Mouse (Mus musculus) megakaryocyte-erythroid progenitor cell, adult 5-6 weeks (primary cell): ENCODE results near the gene Zbtb25. TPM values are rescaled to one million over a fixed set of nuclear protein-coding genes. Genes with fewer than 3 reads are reported as not detected.

Source experiments
- ATAC-seq: replicated peaks from 2 replicates; pipeline ENCODE4 v1.8.0; 2016; ENCODE audit warnings: mild to moderate bottlenecking, inconsistent platforms; ENCODE audit not compliant: severe bottlenecking, poor library complexity, low FRiP score, low TSS enrichment
- total RNA-seq, 2 experiments: library from RNA; stranded (forward) in 1 of 2; stranded (reverse) in 1 of 2; fragments of 200-1000, 215-1000 nt in 1 of 2; fragments of >200 nt in 1 of 2; fragmentation: Nextera tagmentation in 1 of 2; gene quantifications; 2 replicates each; pipeline ENCODE4 v1.2.3; 2014 to 2017

Zbtb25 gene
- total RNA-seq, 2 experiments from 2014 or later = 15.6 to 22.0 TPM

DNA sequence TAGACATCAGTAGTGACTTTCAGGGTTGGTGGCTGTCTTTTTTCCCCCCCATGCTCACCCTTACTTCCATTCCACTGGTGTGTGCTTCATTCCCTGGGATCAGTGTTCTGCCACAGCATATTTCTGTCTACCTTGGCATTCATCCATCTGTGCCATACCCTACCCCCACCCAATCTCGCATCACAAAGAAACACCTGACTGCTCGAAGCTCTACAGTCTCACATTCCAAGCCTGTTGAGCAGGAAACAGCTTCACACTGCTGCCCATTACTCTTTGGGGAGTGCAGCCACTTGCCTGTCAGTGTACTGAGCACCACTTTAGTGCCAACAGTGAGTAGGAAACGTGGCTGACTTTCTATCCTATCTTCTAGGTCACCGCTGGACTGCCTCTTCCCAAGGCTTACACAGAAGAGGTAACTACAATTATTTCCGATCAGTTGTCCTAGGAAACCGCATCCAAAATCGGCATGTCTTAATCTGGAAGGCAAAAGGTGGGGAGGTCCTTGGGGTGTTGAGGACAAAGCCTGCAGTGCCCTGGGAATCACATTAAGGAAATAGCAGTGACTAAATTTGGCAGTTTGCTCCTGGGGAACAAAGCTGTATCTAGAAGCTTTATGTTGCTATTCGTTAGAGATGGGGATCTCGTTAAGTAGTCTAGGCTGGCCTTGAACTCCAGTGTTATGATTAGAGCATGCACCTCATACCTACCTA, 62.4 kb downstream of the Zbtb25 start:
- no peak for ATAC-seq

DNA sequence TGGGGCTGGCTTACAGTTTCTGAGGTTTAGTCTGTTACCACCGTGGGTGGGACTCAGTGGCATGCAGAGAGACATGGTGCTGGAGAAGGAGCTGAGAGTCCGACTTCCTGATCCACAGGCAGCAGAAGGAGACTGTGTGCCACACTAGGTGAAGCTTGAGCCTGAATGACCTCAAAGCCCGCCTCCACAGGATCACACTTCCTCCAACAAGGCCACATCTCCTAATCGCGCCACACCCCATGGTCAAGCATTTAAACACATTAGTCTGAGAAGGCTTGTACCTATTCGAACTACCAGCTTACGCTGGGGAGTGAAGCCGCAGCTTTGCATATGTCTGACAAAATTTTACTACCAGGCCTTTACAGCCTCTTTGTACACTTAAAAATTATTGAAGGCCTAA, 64.3 kb downstream of the Zbtb25 start:
- no peak for ATAC-seq

DNA sequence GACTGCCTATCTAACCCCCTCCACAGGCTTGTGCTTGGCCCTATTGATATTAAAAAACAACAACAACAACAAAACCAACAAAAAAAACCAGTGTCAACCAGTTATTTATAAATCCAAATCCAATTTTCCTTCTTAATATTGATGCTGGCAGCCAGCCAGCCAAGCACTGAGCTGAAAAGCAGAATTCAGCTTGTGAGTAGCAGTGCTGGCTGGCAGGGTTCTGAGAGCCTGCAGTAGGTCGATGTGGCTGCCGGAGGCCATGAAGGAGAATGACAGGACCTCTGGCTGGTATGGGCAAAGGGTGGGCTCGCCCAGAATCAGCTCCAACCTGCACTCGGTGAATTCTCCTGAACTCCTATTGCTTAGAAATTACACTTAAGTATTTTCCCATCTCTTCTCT, 65.2 kb downstream of the Zbtb25 start:
- ATAC-seq = no peak

DNA sequence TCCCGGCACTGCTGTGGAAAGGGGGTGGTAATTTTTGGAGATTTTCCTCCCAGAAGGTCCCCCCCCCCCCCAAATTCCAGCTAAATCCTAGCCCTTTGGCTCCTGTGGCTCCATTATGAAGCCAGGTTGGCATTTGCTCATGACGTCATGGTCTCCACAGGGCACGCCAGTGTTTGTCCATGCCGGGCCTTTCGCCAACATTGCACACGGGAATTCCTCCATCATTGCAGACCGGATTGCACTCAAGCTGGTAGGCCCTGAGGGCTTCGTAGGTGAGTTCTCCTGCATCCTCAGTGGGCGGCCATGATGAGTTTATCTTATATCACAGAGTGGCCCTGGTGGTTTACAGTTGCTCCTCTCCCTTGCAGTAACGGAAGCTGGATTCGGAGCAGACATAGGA, 65.9 kb downstream of the Zbtb25 start:
- ATAC-seq = no peak

DNA sequence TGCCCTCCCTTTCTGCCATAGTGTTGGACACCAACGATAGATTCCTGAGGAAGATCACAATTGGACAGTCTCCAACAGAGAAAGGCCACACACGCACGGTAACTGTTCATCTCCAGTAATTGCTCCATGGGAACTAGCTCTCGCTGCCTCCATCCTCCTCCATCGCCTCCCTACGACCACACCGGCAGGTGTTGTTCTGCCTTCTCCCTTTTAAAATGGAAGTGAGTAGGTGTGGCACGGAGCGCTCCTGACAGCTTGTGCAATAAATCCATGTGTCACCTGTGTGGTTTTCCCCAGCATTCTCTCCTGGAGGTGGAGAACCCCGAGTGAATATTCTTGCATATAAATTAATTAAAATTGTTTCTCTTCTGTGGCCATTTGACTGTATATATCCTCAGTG, 69.0 kb downstream of the Zbtb25 start:
- ATAC-seq = no peak

DNA sequence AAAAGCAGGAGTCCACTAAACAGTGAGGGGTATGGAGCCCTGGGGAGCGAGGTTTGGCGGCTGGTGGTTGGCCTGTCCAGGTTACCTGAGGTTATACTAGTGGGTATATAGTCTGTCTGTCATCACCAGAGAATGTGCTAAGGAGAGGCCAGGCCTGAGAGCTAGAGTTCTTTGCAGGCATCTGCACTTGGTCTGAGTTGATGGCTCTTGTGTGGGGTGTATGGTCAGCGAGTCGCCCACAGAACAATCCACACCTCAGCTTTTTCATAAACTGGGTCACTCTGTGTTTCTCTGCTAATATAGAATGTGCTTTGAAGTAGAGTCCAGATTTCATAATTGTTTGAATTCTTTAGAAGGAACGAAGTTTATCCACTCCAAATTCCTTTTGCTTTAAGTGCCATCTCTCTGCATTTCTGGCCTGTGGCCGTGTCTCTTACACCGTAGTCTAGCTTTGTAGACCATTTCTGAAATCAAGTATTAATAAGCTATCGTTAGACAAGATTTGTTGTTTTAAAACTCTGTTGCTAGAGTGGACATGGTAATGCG, 70.0 kb downstream of the Zbtb25 start:
- ATAC-seq = no peak

DNA sequence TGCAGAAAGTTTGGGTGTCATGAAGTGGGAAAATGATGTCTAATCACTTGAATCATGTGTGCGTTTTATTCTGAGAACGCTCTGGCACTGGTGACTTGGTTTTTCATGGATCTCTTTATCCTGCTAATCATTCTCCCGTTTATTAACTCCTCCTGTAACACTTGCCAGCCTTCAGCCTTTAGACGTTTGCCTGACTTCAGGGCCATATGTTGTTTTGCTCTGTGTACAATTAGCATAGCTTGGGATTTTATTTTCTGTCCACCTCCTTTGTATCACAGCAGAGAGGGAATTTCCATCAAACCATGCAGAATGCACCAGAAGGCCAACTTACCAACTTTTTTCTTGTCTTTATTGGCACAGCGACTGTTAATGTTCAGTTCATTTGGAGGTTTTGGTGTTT, 71.6 kb downstream of the Zbtb25 start:
- no peak for ATAC-seq

Other genes starting within 250 kb of the Zbtb25 start
- not detected in 2 replicates for gene Esr2, start 192.3 kb downstream of the Zbtb25 start, total RNA-seq (2014; fragmentation: Nextera tagmentation)
- gene Esr2, start 192.3 kb downstream of the Zbtb25 start, total RNA-seq (2017) = not detected in 2 replicates
- 2.0 TPM in 1 of 2 replicates, not detected in the other for gene Tex21, start 122.9 kb downstream of the Zbtb25 start, total RNA-seq (2014; fragmentation: Nextera tagmentation)
- 1.9 and 2.9 TPM in 2 replicates for gene Tex21, start 122.9 kb downstream of the Zbtb25 start, total RNA-seq (2017)
- 306 and 318 TPM in 2 replicates for gene Mthfd1, start 114.3 kb downstream of the Zbtb25 start, total RNA-seq (2014; fragmentation: Nextera tagmentation)
- 467 and 637 TPM in 2 replicates for gene Mthfd1, start 114.3 kb downstream of the Zbtb25 start, total RNA-seq (2017)
- 1.2 and 2.6 TPM in 2 replicates for gene Akap5, start 44.7 kb downstream of the Zbtb25 start, total RNA-seq (2014; fragmentation: Nextera tagmentation)
- 2.1 and 4.8 TPM in 2 replicates for gene Akap5, start 44.7 kb downstream of the Zbtb25 start, total RNA-seq (2017)
- 21.1 and 28.4 TPM in 2 replicates for gene Zbtb1, start 664 bp upstream of the Zbtb25 start, total RNA-seq (2014; fragmentation: Nextera tagmentation)
- 25.0 and 35.6 TPM in 2 replicates for gene Zbtb1, start 664 bp upstream of the Zbtb25 start, total RNA-seq (2017)
- gene Hspa2, start 34.6 kb upstream of the Zbtb25 start, total RNA-seq (2014; fragmentation: Nextera tagmentation) = 2.3 and 2.8 TPM in 2 replicates
- gene Hspa2, start 34.6 kb upstream of the Zbtb25 start, total RNA-seq (2017) = 11.6 and 14.6 TPM in 2 replicates
- gene Ppp1r36, start 47.9 kb upstream of the Zbtb25 start, total RNA-seq (2014; fragmentation: Nextera tagmentation) = not detected in 2 replicates
- not detected in 2 replicates for gene Ppp1r36, start 47.9 kb upstream of the Zbtb25 start, total RNA-seq (2017)
- 2.4 and 3.9 TPM in 2 replicates for gene Plekhg3, start 161.3 kb upstream of the Zbtb25 start, total RNA-seq (2014; fragmentation: Nextera tagmentation)
- gene Plekhg3, start 161.3 kb upstream of the Zbtb25 start, total RNA-seq (2017) = 0.38 and 0.42 TPM in 2 replicates